Mouse (Mus musculus) liver, postnatal 0 days (tissue): ENCODE data around the gene Gm10203.

Experiments used
- CTCF ChIP-seq: sonication (generic); IDR thresholded peaks from 2 replicates; pipeline ENCODE4 v1.5.1; 2016; ENCODE audit warnings: antibody characterized with exemption, low read depth
- EP300 ChIP-seq: IDR thresholded peaks from 2 replicates; pipeline ENCODE4 v1.6.1; 2016; ENCODE audit warnings: antibody characterized with exemption, low read depth, mild to moderate bottlenecking

DNA sequence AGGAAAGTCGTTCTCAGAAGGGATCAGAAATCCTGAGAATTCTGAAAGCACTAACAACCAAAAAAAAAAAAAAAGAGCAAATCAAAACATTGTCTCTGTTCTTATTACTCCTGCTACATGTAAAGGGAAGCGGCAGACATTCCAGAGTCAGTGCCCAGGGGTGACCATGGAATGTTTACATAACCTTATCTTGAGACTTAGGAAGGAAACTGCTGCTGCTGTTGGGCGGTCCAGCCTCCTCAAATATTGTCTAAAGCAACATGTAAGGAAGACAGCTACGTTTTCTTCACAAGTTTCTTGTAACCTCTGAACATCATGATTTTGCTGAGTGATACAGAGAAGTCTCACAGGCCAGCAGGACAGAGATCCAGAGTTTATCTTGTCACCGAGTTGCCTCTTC lies 36.5 kb upstream of the Gm10203 start:
- TF ChIP-seq CTCF (no peak), EP300 (no peak)
